12 mouse cellular contexts compared by ENCODE assay signal in genomic region chr12:44480031-44480419, GRCm38 (mm10).
"Had no signal": no experiment of that assay in that cellular context is flagged by ENCODE, and none has a peak within 500 bp of the region (broad histone marks: within the 10 kb centered on the region; RNA-seq: fewer than 3 reads in every experiment).

No protein-coding gene starts in this region.

- H3K36me3 ChIP-seq: limb, embryonic 10.5 days; liver, embryonic 15.5 days had no signal

- ATAC-seq: lung, postnatal 0 days had no signal

- H3K27me3 ChIP-seq: liver, embryonic 15.5 days had no signal

- H3K9me3 ChIP-seq: limb, embryonic 10.5 days; liver, embryonic 15.5 days had no signal

- H3K9ac ChIP-seq: liver, embryonic 15.5 days had no signal

- H3K4me1 ChIP-seq: limb, embryonic 10.5 days; liver, embryonic 15.5 days had no signal

- H3K4me2 ChIP-seq: liver, embryonic 11.5 days; liver, embryonic 15.5 days had no signal

- DNase-seq: kidney, postnatal 10 days; kidney, postnatal 4 days; lung, adult 2 months; lung, postnatal 36 days; right cerebral cortex, adult 18-20 months; right cerebral cortex, postnatal 25 days; thymus, postnatal 36 days had no signal

- H3K4me3 ChIP-seq: left cerebral cortex, adult 2 months; limb, embryonic 10.5 days; liver, embryonic 15.5 days had no signal

- H3K27ac ChIP-seq: left cerebral cortex, adult 2 months; limb, embryonic 10.5 days; liver, embryonic 15.5 days had no signal
